Mouse (Mus musculus) liver, embryonic 11.5 days (tissue): ENCODE data around the gene Gm10322. TPM values are rescaled to one million over a fixed set of nuclear protein-coding genes. Genes with fewer than 3 reads are reported as not detected.
A peak's percentile ranks its signal among the peaks of the same experiment; 100 is the strongest.

Source experiments
- ATAC-seq: fragments of 200-750 bp; cut with Nextera tagmentation; replicated peaks from 2 replicates; pipeline ENCODE4 v1.8.0; 2017; ENCODE audit warnings: moderate number of reproducible peaks, mild to moderate bottlenecking, moderate TSS enrichment, moderate library complexity; ENCODE audit not compliant: low FRiP score
- DNase-seq: peaks from one replicate; pipeline ENCODE4 v3.0.0-alpha.2; 2017; ENCODE audit warnings: low spot score
- H3K27ac ChIP-seq: fragments of 300-500 bp; sonication (generic); 2 replicates; pipeline ENCODE4 v1.5.1; 2014; ENCODE audit warnings: mild to moderate bottlenecking, low read depth, low read length, control low read depth
- H3K27me3 ChIP-seq: fragments of 300-500 bp; sonication (generic); replicated peaks from 2 replicates; pipeline ENCODE4 v1.6.1; 2014; ENCODE audit warnings: low read length, mixed read lengths; ENCODE audit not compliant: control insufficient read depth, insufficient read depth
- H3K36me3 ChIP-seq: fragments of 300-500 bp; sonication (generic); 2 replicates; pipeline ENCODE4 v1.6.1; 2014; ENCODE audit warnings: mild to moderate bottlenecking, low read length, moderate library complexity, mixed read lengths; ENCODE audit not compliant: control insufficient read depth, insufficient read depth
- H3K4me1 ChIP-seq: fragments of 300-500 bp; sonication (generic); replicated peaks from 2 replicates; pipeline ENCODE4 v1.6.1; 2014; ENCODE audit warnings: low read length, mixed read lengths; ENCODE audit not compliant: control insufficient read depth, insufficient read depth
- H3K4me2 ChIP-seq: fragments of 300-500 bp; sonication (generic); 2 replicates; pipeline ENCODE4 v1.6.1; 2014; ENCODE audit warnings: mild to moderate bottlenecking, control low read depth, moderate library complexity
- H3K4me3 ChIP-seq: fragments of 300-500 bp; sonication (generic); 2 replicates; pipeline ENCODE4 v1.5.1; 2014; ENCODE audit warnings: low read depth, low read length, control low read depth
- H3K9ac ChIP-seq: fragments of 300-500 bp; sonication (generic); 2 replicates; pipeline ENCODE4 v1.6.1; 2014; ENCODE audit warnings: low read depth, low read length, control low read depth
- H3K9me3 ChIP-seq: fragments of 300-500 bp; sonication (generic); 2 replicates; pipeline ENCODE4 v1.6.1; 2016; ENCODE audit warnings: low read length, inconsistent platforms, mixed read lengths; ENCODE audit not compliant: control insufficient read depth
- WGBS: fragments of 180-500 bp; shearing (Covaris S2); extraction: QIAGEN DNeasy Blood & Tissue Kit; methylation state at CpG from one replicate; pipeline ENCODE4 v1.1.7; 2014; 5-methylcytosine and 5-hydroxymethylcytosine counted together
- polyA plus RNA-seq: library from polyadenylated mRNA; unstranded; fragments of >200 nt; fragmentation: Nextera tagmentation; extraction: Ambion mirVana; gene quantifications from 2 replicates; pipeline ENCODE4 v1.2.1, GENCODE M21; 2014

Gene Gm10322
- polyA plus RNA-seq, 1 experiment from 2014 or later, result not detected

GRCm38 (mm10) chr10:59589420-59589819, 26.4 kb upstream of the Gm10322 start:
- H3K36me3 ChIP-seq, result no peaks in the 10 kb centered on the region; the same call in 1 of the 2 replicates
- H3K9ac ChIP-seq, result no peak overlapping the region
- WGBS, result 41% methylated on average over 7 of the region's 7 CpGs
- H3K4me2 ChIP-seq, result peak overlapping the region; percentile 55
- H3K9me3 ChIP-seq, result no peaks in the 10 kb centered on the region
- H3K27me3 ChIP-seq, result no peaks in the 10 kb centered on the region
- ATAC-seq (no peak), DNase-seq (no peak)
- H3K4me1 ChIP-seq, result no peaks in the 10 kb centered on the region
- no peak overlapping the region for H3K4me3 ChIP-seq
- H3K27ac ChIP-seq, result no peak overlapping the region

GRCm38 (mm10) chr10:59589856-59590255, 26.0 kb upstream of the Gm10322 start:
- no peak for DNase-seq
- Histone ChIP-seq H3K27ac (no peak overlapping the region), H3K4me3 (peak overlapping the region; percentile 16; the same call in 1 of the 2 replicates), H3K9me3 (no peaks in the 10 kb centered on the region), H3K4me2 (peak overlapping the region; percentile 55), H3K27me3 (no peaks in the 10 kb centered on the region), H3K9ac (no peak overlapping the region), H3K36me3 (no peaks in the 10 kb centered on the region; the same call in 1 of the 2 replicates), H3K4me1 (no peaks in the 10 kb centered on the region)
- no peak for ATAC-seq
- 68% methylated on average over 13 of the region's 13 CpGs for WGBS

- no peak for ATAC-seq
- no peak overlapping the region for H3K4me3 ChIP-seq
- no peaks in the 10 kb centered on the region for H3K9me3 ChIP-seq
- H3K4me1 ChIP-seq, result no peaks in the 10 kb centered on the region
- no peaks in the 10 kb centered on the region; the same call in 1 of the 2 replicates for H3K36me3 ChIP-seq
- H3K27me3 ChIP-seq, result no peaks in the 10 kb centered on the region
- 96% methylated on average over 9 of the region's 9 CpGs for WGBS
- no peak overlapping the region for H3K9ac ChIP-seq
- no peak overlapping the region for H3K27ac ChIP-seq
- DNase-seq, result no peak
- H3K4me2 ChIP-seq, result no peak overlapping the region
Measured at GRCm38 (mm10) chr10:59590606-59591005, 25.3 kb upstream of the Gm10322 start.

- Histone ChIP-seq H3K9me3 (no peaks in the 10 kb centered on the region), H3K4me3 (no peak overlapping the region), H3K9ac (no peak overlapping the region), H3K27ac (no peak overlapping the region), H3K4me1 (no peaks in the 10 kb centered on the region), H3K27me3 (no peaks in the 10 kb centered on the region), H3K36me3 (no peaks in the 10 kb centered on the region; the same call in 1 of the 2 replicates), H3K4me2 (no peak overlapping the region)
- 75% methylated on average over 13 of the region's 13 CpGs for WGBS
- ATAC-seq (no peak), DNase-seq (no peak)
Measured at GRCm38 (mm10) chr10:59593826-59594570, 21.9 kb upstream of the Gm10322 start.

GRCm38 (mm10) chr10:59600516-59600915, 15.3 kb upstream of the Gm10322 start:
- WGBS, result 82% methylated on average over 8 of the region's 8 CpGs
- no peaks in the 10 kb centered on the region for H3K9me3 ChIP-seq
- H3K4me3 ChIP-seq, result no peak overlapping the region

GRCm38 (mm10) chr10:59602043-59602442, 13.8 kb upstream of the Gm10322 start:
- H3K27ac ChIP-seq, result no peak overlapping the region
- H3K9me3 ChIP-seq, result no peaks in the 10 kb centered on the region
- H3K36me3 ChIP-seq, result no peaks in the 10 kb centered on the region
- no peak overlapping the region for H3K4me3 ChIP-seq
- H3K4me1 ChIP-seq, result peaks cover 3% of the 10 kb centered on the region; the same call in 1 of the 2 replicates
- H3K4me2 ChIP-seq, result no peak overlapping the region
- ATAC-seq, result no peak
- 80% methylated on average over 8 of the region's 8 CpGs for WGBS
- no peak overlapping the region for H3K9ac ChIP-seq
- no peaks in the 10 kb centered on the region for H3K27me3 ChIP-seq
- DNase-seq, result no peak

More at GRCm38 (mm10) chr10:59600516-59600915, 15.3 kb upstream of the Gm10322 start:
- Histone ChIP-seq H3K36me3 (no peaks in the 10 kb centered on the region), H3K27ac (no peak overlapping the region), H3K9ac (no peak overlapping the region), H3K4me1 (peaks cover 3% of the 10 kb centered on the region; the same call in 1 of the 2 replicates), H3K4me2 (no peak overlapping the region), H3K27me3 (no peaks in the 10 kb centered on the region)
- no peak for ATAC-seq
- DNase-seq, result no peak

- Histone ChIP-seq H3K4me2 (no peak overlapping the region), H3K36me3 (no peaks in the 10 kb centered on the region), H3K9me3 (no peaks in the 10 kb centered on the region), H3K4me1 (peaks cover 3% of the 10 kb centered on the region; the same call in 1 of the 2 replicates), H3K9ac (no peak overlapping the region), H3K4me3 (no peak overlapping the region), H3K27ac (no peak overlapping the region), H3K27me3 (no peaks in the 10 kb centered on the region)
- no peak for ATAC-seq
- DNase-seq, result no peak
- 75% methylated on average over 14 of the region's 14 CpGs for WGBS
Measured at GRCm38 (mm10) chr10:59602891-59603290, 13.0 kb upstream of the Gm10322 start.

GRCm38 (mm10) chr10:59603843-59604242, 12.0 kb upstream of the Gm10322 start:
- Histone ChIP-seq H3K4me3 (no peak overlapping the region), H3K4me1 (peaks cover 3% of the 10 kb centered on the region; the same call in 1 of the 2 replicates), H3K36me3 (no peaks in the 10 kb centered on the region), H3K9me3 (no peaks in the 10 kb centered on the region), H3K27ac (no peak overlapping the region), H3K4me2 (no peak overlapping the region), H3K27me3 (no peaks in the 10 kb centered on the region), H3K9ac (no peak overlapping the region)
- DNase-seq, result no peak
- no peak for ATAC-seq
- 59% methylated on average over 5 of the region's 5 CpGs for WGBS
